Mouse (Mus musculus) regulatory T cell (primary cell): ENCODE results near the gene Brd1.
"Not testable (repeated sequence)": the region's sequence is repeated elsewhere in the genome, so short reads cannot be mapped to it uniquely, and the experiment has no call there.

Source experiments
- in situ Hi-C: fragments of 300-600 bp; cut with MboI, MseI; formaldehyde crosslinking; loops from one replicate; pipeline ENCODE4 v1.15.1; 2025; ENCODE audit warnings: high pct_unique_total_duplicates

The Brd1 gene

GRCm38 (mm10) chr15:88733834-88734571 lies at the start of gene Brd1:
Gene Brd1, minus strand, starts transcription at chr15:88734233.
- in situ Hi-C loops, result no loop called here

GRCm38 (mm10) chr15:88774630-88775029 lies 40.6 kb upstream of the Brd1 start:
- in situ Hi-C loops, result not testable (repeated sequence)

GRCm38 (mm10) chr15:88768537-88768936 lies 34.5 kb upstream of the Brd1 start:
- in situ Hi-C loops, result no loop called here

- in situ Hi-C loops, result not testable (repeated sequence)
Measured at GRCm38 (mm10) chr15:88766139-88766538, 32.1 kb upstream of the Brd1 start.

GRCm38 (mm10) chr15:88761551-88761950 lies 27.5 kb upstream of the Brd1 start:
- in situ Hi-C loops, result no loop called here

GRCm38 (mm10) chr15:88758061-88758460 lies 24.0 kb upstream of the Brd1 start:
- in situ Hi-C loops, result loop anchor here (5.0 kb wide), 1 partner anchor 64 kb away; no protein-coding TSS in a partner anchor

GRCm38 (mm10) chr15:88755761-88756160 lies 21.7 kb upstream of the Brd1 start:
- in situ Hi-C loops, result loop anchor here (5.0 kb wide), 1 partner anchor 67 kb away; no protein-coding TSS in a partner anchor

GRCm38 (mm10) chr15:88754896-88755295 lies 20.9 kb upstream of the Brd1 start:
- in situ Hi-C loops, result loop anchor here (5.0 kb wide), 1 partner anchor 67 kb away; no protein-coding TSS in a partner anchor

- in situ Hi-C loops, result no loop called here
Measured at GRCm38 (mm10) chr15:88752403-88752733, 18.3 kb upstream of the Brd1 start.

- in situ Hi-C loops, result no loop called here
Measured at GRCm38 (mm10) chr15:88751564-88752402, 17.8 kb upstream of the Brd1 start, which contains the start of gene Zbed4. Gene Zbed4, plus strand, starts transcription at chr15:88751660.

- in situ Hi-C loops, result no loop called here
Measured at GRCm38 (mm10) chr15:88750677-88751563, 16.9 kb upstream of the Brd1 start.

- in situ Hi-C loops, result no loop called here
Measured at GRCm38 (mm10) chr15:88750032-88750431, 16.0 kb upstream of the Brd1 start.

GRCm38 (mm10) chr15:88749617-88750016 lies 15.6 kb upstream of the Brd1 start:
- in situ Hi-C loops, result not testable (repeated sequence)

GRCm38 (mm10) chr15:88745926-88746325 lies 11.9 kb upstream of the Brd1 start:
- in situ Hi-C loops, result no loop called here

- in situ Hi-C loops, result no loop called here
Measured at GRCm38 (mm10) chr15:88745347-88745746, 11.3 kb upstream of the Brd1 start.

- in situ Hi-C loops, result not testable (repeated sequence)
Measured at GRCm38 (mm10) chr15:88743371-88743770, 9.3 kb upstream of the Brd1 start.

- in situ Hi-C loops, result no loop called here
Measured at GRCm38 (mm10) chr15:88741366-88741765, 7.3 kb upstream of the Brd1 start.

- in situ Hi-C loops, result no loop called here
Measured at GRCm38 (mm10) chr15:88738466-88738865, 4.4 kb upstream of the Brd1 start.

- in situ Hi-C loops, result no loop called here
Measured at GRCm38 (mm10) chr15:88736166-88736565, 2.1 kb upstream of the Brd1 start.

GRCm38 (mm10) chr15:88733041-88733751 lies 837 bp downstream of the Brd1 start:
- in situ Hi-C loops, result no loop called here
